Mouse (Mus musculus): ENCODE measurements around the gene Pcdh7. TPM values are rescaled to one million over a fixed set of nuclear protein-coding genes. Genes with fewer than 3 reads are reported as not detected.

The Pcdh7 gene
- polyA plus RNA-seq, 1 experiment from 2014 or later, result 23.9 TPM

DNA sequence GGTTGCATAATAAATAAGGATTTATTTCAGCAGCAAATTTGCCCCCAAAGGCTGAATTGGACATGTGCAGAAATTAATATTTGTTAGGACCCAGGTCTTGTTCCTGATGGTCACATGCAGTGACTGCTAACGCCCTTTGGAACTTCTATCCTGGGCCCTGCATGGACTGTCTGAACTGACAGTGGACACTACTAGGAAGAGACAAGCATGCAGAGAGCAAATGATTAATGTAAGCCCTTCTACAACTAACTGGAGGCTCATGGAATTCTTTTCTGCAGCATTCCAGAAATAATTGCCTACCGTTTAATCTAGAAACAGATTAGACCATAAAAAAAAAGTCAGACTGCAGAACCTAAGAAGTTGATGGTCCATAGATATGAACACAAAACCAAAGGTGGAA lies 119.4 kb downstream of the Pcdh7 start:
- H3K9me3 ChIP-seq, result no peaks in the 10 kb centered on the region
- DNase-seq (ENCODE audit: low spot score), result no peak
- H3K4me3 ChIP-seq, result no peak overlapping the region
- H3K4me1 ChIP-seq, result peaks cover 15% of the 10 kb centered on the region; the same call in 1 of the 2 replicates
- no peak overlapping the region for H3K27ac ChIP-seq
- 39% methylated on average over 2 of the region's 2 CpGs for WGBS
- no peaks in the 10 kb centered on the region for H3K36me3 ChIP-seq
- H3K27me3 ChIP-seq (ENCODE audit: insufficient read depth, poor library complexity, severe bottlenecking), result no peaks in the 10 kb centered on the region

DNA sequence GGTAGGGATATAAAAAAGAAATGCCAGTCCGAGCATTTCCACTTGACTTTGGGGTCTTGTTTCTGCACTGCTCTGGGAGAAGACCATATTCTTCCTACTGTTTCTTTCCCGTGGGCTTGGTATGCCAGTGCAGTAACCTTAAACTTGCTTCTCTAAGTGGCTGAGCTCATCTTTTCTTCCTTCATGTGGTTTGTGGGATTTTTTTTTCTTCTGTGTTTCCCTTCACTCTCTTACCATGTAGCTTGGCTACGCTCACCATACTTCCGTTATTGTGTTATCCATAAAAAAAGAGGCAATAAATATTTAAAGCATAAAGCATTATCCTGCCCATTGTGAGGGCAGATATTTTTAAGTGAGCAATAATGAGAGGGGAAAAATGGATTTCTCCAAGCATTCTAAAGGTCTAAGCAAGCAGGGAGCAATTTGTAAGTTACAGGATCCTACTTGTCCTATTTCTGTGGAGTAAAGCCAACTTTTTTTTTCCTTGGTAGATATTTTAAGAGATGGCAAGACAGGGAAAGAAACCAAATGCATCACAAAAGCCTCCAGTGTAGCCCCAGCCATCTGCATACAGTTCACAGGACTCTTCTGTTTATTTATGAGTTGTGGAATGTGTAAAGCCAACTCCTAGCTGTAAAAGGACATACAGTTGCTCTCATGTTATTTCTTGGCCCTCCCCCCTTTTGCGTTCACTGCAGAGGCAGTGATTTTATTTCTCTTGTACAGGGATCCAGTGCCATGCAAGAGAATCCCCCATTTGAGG lies 123.8 kb downstream of the Pcdh7 start:
- Histone ChIP-seq H3K27ac (no peak overlapping the region), H3K27me3 (ENCODE audit: insufficient read depth, poor library complexity, severe bottlenecking) (no peaks in the 10 kb centered on the region), H3K4me3 (no peak overlapping the region), H3K36me3 (no peaks in the 10 kb centered on the region), H3K4me1 (peaks cover 15% of the 10 kb centered on the region; the same call in 1 of the 2 replicates), H3K9me3 (no peaks in the 10 kb centered on the region)
- WGBS, result 83% methylated on average over 5 of the region's 5 CpGs
- DNase-seq (ENCODE audit: low spot score), result no peak

DNA sequence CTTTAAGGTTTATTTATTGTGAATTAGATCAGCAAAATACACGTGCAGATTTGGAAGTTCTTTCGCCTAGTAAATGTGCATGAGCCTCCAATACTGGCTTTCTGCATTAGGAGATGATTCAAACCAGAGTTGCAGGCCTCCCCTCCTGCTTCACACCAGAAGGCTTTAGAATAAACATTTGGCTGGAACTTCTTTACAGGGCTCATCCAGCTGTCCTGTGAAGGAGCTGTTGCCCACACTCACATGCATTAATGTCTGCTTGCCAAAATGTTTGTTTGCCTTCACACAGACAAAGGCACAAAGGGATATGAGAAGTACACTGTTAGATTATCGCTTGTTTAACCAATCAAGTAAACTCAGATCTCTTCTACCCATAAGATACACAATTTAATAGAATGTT lies 129.7 kb downstream of the Pcdh7 start:
- Histone ChIP-seq H3K4me1 (no peaks in the 10 kb centered on the region), H3K27ac (no peak overlapping the region), H3K4me3 (no peak overlapping the region), H3K27me3 (ENCODE audit: insufficient read depth, poor library complexity, severe bottlenecking) (no peaks in the 10 kb centered on the region), H3K9me3 (no peaks in the 10 kb centered on the region), H3K36me3 (no peaks in the 10 kb centered on the region)
- no peak for DNase-seq (ENCODE audit: low spot score)
- 78% methylated on average over 3 of the region's 3 CpGs for WGBS

DNA sequence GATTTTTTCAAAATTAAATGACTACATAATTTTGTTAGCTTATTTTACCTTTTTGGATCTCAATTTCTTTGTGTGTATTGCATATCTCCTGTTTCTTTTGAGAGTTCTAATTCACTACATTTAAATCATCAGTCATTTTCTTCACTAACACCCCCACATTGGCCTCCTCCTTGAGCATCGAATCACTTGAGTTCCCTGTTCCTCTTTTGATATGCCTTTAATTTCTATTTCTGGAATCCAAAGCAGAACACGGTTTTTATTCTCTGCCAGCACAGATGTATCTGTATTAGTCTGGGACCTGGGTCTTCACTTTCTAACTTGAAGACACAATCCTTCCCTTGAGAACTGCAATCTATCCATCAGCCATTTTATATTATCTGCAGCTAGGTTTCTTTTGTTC lies 132.3 kb downstream of the Pcdh7 start:
- no peak overlapping the region for H3K27ac ChIP-seq
- no peaks in the 10 kb centered on the region for H3K9me3 ChIP-seq
- H3K36me3 ChIP-seq, result no peaks in the 10 kb centered on the region
- WGBS, result 72% methylated on average over 2 of the region's 2 CpGs
- no peak for DNase-seq (ENCODE audit: low spot score)
- H3K4me1 ChIP-seq, result no peaks in the 10 kb centered on the region
- no peak overlapping the region for H3K4me3 ChIP-seq
- H3K27me3 ChIP-seq (ENCODE audit: insufficient read depth, poor library complexity, severe bottlenecking), result no peaks in the 10 kb centered on the region

DNA sequence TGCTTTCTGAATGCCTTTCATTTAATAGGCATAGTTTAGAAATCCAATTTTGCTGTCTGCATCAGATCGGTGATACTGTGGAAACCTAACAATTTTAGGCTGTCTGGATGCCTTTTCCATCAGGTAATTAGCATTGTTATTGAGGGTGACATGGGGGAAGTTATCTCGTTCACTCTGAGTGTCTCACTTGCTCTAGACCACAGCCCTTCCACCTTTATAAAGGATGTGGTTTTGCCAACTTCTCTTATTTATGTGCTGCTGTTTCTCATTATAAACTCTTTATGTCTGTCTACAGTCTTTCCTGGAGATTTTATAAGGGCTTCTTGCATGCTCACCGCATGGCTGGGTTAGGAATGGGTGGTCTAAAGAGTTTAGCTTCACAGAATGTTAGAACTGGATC lies 139.5 kb downstream of the Pcdh7 start:
- WGBS, result 70% methylated on average over 3 of the region's 3 CpGs
- Histone ChIP-seq H3K27me3 (ENCODE audit: insufficient read depth, poor library complexity, severe bottlenecking) (no peaks in the 10 kb centered on the region), H3K27ac (no peak overlapping the region), H3K9me3 (no peaks in the 10 kb centered on the region), H3K4me3 (no peak overlapping the region), H3K36me3 (no peaks in the 10 kb centered on the region), H3K4me1 (no peaks in the 10 kb centered on the region)
- DNase-seq (ENCODE audit: low spot score), result no peak

DNA sequence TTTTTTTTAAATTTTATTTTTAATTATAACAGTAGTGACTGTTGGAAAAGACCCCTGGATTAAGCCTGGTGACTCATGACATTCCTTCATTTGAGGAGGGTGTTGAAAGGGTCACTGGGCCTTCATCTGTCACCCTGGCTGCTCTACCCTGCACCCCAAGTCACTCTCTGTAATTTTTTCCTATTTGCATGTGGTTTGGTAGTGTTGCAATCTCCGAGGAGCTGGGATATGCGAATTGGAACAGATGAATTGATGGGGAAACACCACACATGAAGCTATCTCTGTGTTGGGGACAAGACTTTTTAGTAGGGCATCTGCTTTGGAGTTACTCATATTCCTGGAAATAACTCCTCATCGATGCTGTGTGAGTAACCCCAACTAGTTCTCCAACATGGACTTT lies 146.5 kb downstream of the Pcdh7 start:
- WGBS, result 85% methylated on average over 3 of the region's 3 CpGs
- no peaks in the 10 kb centered on the region for H3K9me3 ChIP-seq
- no peaks in the 10 kb centered on the region for H3K27me3 ChIP-seq (ENCODE audit: insufficient read depth, poor library complexity, severe bottlenecking)
- H3K4me1 ChIP-seq, result peaks cover 9% of the 10 kb centered on the region; the same call in 1 of the 2 replicates
- H3K4me3 ChIP-seq, result no peak overlapping the region
- no peaks in the 10 kb centered on the region for H3K36me3 ChIP-seq
- DNase-seq (ENCODE audit: low spot score), result no peak
- no peak overlapping the region for H3K27ac ChIP-seq

DNA sequence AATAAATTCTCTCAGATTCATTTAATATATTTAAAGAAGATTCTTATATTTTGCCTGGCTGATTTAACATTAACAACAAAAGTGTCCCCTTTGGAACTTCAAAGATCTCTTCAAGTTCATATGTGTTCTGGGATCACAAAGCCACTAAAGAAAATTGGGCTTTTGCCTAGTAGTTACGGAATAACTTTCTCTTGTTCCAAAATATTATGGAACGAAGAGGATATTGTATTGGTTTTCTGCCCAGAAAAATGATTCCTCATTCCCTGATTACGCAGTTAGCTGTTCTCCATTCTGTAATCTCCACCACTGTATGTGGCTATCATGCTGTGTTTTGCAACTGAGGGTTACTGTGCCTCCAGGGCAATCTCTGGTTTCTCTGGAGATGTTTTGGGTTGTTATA lies 147.5 kb downstream of the Pcdh7 start:
- Histone ChIP-seq H3K27me3 (ENCODE audit: insufficient read depth, poor library complexity, severe bottlenecking) (no peaks in the 10 kb centered on the region), H3K36me3 (no peaks in the 10 kb centered on the region), H3K4me1 (peaks cover 9% of the 10 kb centered on the region; the same call in 1 of the 2 replicates), H3K9me3 (no peaks in the 10 kb centered on the region), H3K27ac (no peak overlapping the region), H3K4me3 (no peak overlapping the region)
- WGBS, result 85% methylated on average over 3 of the region's 3 CpGs
- DNase-seq (ENCODE audit: low spot score), result no peak

DNA sequence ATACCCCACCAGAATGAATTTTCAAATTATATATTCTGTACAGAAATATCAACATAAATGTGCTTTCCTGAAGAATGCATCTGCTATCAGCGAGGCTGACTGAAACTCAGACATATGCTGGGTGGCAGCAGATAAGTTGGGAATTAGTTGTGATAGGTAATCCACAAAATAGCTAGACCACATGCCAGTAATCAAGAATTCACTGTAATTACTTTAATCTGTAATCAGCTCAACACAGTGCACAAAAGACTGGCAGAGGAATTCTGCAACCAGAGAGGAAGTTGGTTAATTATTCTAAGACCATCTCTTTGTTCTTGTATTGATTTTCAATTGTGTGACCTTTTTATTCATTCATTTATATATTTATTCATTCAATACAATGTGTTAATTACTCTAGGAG lies 148.3 kb downstream of the Pcdh7 start:
- Histone ChIP-seq H3K4me3 (no peak overlapping the region), H3K36me3 (no peaks in the 10 kb centered on the region), H3K27me3 (ENCODE audit: insufficient read depth, poor library complexity, severe bottlenecking) (no peaks in the 10 kb centered on the region), H3K4me1 (peaks cover 9% of the 10 kb centered on the region; the same call in 1 of the 2 replicates), H3K27ac (no peak overlapping the region), H3K9me3 (no peaks in the 10 kb centered on the region)
- DNase-seq (ENCODE audit: low spot score), result no peak
- 52% methylated on average over 1 of the region's 1 CpGs for WGBS

DNA sequence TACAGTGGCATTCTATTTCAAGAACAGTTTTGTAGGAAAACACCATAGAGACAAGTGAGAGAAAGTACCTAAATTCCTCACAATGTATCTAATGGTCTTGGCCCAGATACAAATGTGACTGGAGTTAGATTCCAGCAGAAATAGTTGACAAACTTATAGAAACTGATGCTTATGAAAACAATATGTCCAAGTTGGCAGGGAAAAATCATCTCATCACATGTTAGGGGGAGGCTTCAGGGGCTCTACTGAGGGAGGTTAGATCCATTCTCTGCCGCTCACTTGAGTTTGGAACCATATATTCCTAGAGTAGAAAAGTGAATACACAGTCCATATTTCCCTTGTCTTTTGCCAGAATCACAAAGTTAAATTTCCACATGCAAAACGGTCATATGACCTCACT lies 150.1 kb downstream of the Pcdh7 start:
- DNase-seq (ENCODE audit: low spot score), result no peak
- peak overlapping the region; percentile 70; the same call in 1 of the 2 replicates for H3K27ac ChIP-seq
- H3K4me1 ChIP-seq, result peaks cover 9% of the 10 kb centered on the region; the same call in 1 of the 2 replicates

DNA sequence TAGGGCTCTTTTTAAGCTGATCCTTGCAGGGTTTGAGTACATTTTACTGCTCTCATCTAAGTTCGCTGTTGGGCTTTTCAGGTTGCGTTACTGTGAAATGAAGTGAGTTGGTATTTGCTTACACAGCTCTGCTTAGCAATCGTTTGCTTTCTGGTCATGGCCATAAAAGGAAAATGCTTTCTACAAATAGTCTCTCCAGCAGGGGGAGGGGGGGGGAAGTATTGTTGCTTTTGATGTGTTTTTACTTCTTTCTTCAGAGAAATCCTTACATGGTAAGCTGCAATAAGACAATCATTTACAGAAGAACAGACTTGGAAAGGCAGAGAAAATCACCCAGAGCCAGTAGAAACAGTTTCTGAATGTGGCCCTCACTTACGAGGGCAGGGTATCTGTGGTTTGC lies 150.9 kb downstream of the Pcdh7 start:
- no peaks in the 10 kb centered on the region for H3K9me3 ChIP-seq
- H3K4me1 ChIP-seq, result peaks cover 9% of the 10 kb centered on the region; the same call in 1 of the 2 replicates
- DNase-seq (ENCODE audit: low spot score), result no peak
- 43% methylated on average over 4 of the region's 4 CpGs for WGBS
- H3K27ac ChIP-seq, result peak overlapping the region; percentile 70
- H3K4me3 ChIP-seq, result no peak overlapping the region
- no peaks in the 10 kb centered on the region for H3K36me3 ChIP-seq
- H3K27me3 ChIP-seq (ENCODE audit: insufficient read depth, poor library complexity, severe bottlenecking), result no peaks in the 10 kb centered on the region

More for the DNA sequence above, 150.1 kb downstream of the Pcdh7 start:
- whole genome bisulfite sequencing, result 84% methylated on average over 2 of the region's 2 CpGs
- Histone ChIP-seq H3K9me3 (no peaks in the 10 kb centered on the region), H3K36me3 (no peaks in the 10 kb centered on the region), H3K4me3 (no peak overlapping the region), H3K27me3 (ENCODE audit: insufficient read depth, poor library complexity, severe bottlenecking) (no peaks in the 10 kb centered on the region)

DNA sequence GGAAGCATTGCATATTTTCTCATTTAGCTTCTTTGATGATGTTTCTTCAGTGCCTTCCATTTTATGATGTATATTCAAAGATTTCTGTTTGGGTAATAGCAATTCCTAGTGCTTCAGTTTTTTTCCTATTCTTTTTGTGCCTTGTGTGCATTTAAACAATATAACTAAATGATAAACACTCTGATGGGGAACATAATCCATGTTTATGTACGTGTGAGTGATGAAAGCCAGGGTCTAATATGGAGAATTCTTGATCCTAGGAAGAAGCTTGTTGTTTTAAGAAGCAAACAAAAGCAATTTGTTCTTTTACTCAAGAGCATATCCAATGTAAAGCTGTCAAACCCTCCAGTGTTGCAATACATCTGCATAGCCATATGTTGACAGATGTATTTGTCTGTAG lies 153.0 kb downstream of the Pcdh7 start:
- Histone ChIP-seq H3K4me1 (peaks cover 9% of the 10 kb centered on the region; the same call in 1 of the 2 replicates), H3K4me3 (no peak overlapping the region), H3K9me3 (no peaks in the 10 kb centered on the region), H3K36me3 (no peaks in the 10 kb centered on the region), H3K27me3 (ENCODE audit: insufficient read depth, poor library complexity, severe bottlenecking) (no peaks in the 10 kb centered on the region), H3K27ac (no peak overlapping the region)
- no peak for DNase-seq (ENCODE audit: low spot score)
- 78% methylated on average over 1 of the region's 1 CpGs for WGBS

DNA sequence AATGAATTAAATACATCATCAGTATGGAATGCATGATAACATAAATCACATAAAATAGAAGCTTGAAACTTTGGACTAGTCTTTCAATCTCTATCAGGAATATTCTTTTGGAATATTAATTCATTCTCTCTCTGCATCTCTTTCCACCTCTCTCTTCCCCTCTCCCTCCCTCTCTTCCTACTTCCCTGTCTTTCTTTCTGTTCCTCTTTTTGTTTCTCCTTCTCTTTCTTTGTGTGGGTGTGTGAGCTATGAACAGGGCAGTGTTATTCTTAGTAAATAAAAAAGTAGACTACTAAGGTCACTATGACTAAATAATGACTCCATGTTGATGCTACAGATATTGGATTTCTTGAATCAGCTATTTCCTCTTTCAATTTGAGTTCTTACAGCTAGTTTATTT lies 167.2 kb downstream of the Pcdh7 start:
- Histone ChIP-seq H3K27ac (no peak overlapping the region), H3K4me1 (no peaks in the 10 kb centered on the region), H3K9me3 (no peaks in the 10 kb centered on the region), H3K36me3 (no peaks in the 10 kb centered on the region), H3K27me3 (ENCODE audit: insufficient read depth, poor library complexity, severe bottlenecking) (no peaks in the 10 kb centered on the region), H3K4me3 (no peak overlapping the region)
- DNase-seq (ENCODE audit: low spot score), result no peak

DNA sequence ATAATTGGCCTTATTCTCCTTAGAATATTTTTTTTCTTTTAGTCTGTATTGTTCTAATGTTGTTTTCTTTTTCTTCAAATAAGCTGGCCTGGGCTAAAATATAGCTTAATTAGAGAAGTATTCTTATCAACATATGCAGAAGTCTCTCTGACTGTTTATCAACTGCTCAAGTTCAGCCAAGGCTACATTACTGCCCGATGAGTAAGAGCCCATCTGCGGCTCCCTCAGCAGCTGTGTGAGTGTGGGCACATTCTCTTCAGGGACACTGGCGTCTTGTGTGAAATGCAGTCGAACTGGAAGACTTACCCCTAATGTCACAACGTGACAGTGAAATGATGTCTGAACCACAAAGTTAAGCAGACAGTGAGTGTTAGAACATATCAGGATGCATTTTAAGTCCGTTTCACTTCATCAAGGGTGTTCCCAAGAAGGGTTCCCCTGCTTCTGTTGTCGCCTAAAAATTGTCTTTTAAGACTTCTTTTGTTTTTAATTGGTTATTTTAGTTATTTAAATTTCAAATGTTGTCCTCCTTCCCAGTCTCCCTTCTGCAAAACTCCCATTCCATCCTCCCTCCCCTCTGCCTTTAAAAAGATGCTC lies 181.3 kb downstream of the Pcdh7 start:
- no peak overlapping the region for H3K27ac ChIP-seq
- H3K27me3 ChIP-seq (ENCODE audit: insufficient read depth, poor library complexity, severe bottlenecking), result no peaks in the 10 kb centered on the region
- no peaks in the 10 kb centered on the region for H3K4me1 ChIP-seq
- WGBS, result 52% methylated on average over 7 of the region's 7 CpGs
- H3K36me3 ChIP-seq, result no peaks in the 10 kb centered on the region
- DNase-seq (ENCODE audit: low spot score), result peak; percentile 73
- no peaks in the 10 kb centered on the region for H3K9me3 ChIP-seq
- H3K4me3 ChIP-seq, result no peak overlapping the region
